Mouse (Mus musculus) G1E (cell line): ENCODE measurements around the gene Chst11. TPM values are rescaled to one million over a fixed set of nuclear protein-coding genes. Genes with fewer than 3 reads are reported as not detected.

ENCODE experiments used
- ATAC-seq: 2 replicates; pipeline ENCODE4 v1.8.0; 2016; ENCODE audit warnings: mild to moderate bottlenecking; ENCODE audit not compliant: insufficient number of reproducible peaks, poor library complexity, low FRiP score, severe bottlenecking; ENCODE audit errors: extremely low read depth
- DNase-seq: peaks from one replicate; pipeline ENCODE4 v3.0.0; 2012; ENCODE audit warnings: low spot score
- H3K27me3 ChIP-seq: 2 replicates; pipeline ENCODE4 v1.6.1; 2012; ENCODE audit warnings: mild to moderate bottlenecking, low read length, inconsistent platforms; ENCODE audit not compliant: insufficient read depth
- H3K36me3 ChIP-seq: replicated peaks from 2 replicates; pipeline ENCODE3; 2012; ENCODE audit warnings: mild to moderate bottlenecking, inconsistent platforms
- H3K4me1 ChIP-seq: 2 replicates; pipeline ENCODE4 v1.6.1; 2012; ENCODE audit warnings: low read depth, low read length, inconsistent platforms, mixed read lengths; ENCODE audit not compliant: insufficient read depth
- H3K4me3 ChIP-seq: 2 replicates; pipeline ENCODE4 v1.5.1; 2012; ENCODE audit warnings: low read depth, mild to moderate bottlenecking, inconsistent platforms, low read length, moderate library complexity, mixed read lengths
- H3K9me3 ChIP-seq: replicated peaks from 2 replicates; pipeline ENCODE4 v1.6.1; 2012; ENCODE audit warnings: inconsistent platforms
- CTCF ChIP-seq: IDR thresholded peaks from 2 replicates; pipeline ENCODE4 v1.5.1; 2012; ENCODE audit warnings: low read depth, low read length, inconsistent platforms, mixed read lengths
- GATA1 ChIP-seq: IDR thresholded peaks from 2 replicates; pipeline ENCODE4 v1.6.1; 2012; ENCODE audit warnings: borderline replicate concordance, low read length, inconsistent platforms, mixed read lengths
- GATA2 ChIP-seq: IDR thresholded peaks from 2 replicates; pipeline ENCODE4 v1.6.1; 2012; ENCODE audit warnings: low read depth, low read length, inconsistent platforms, borderline replicate concordance
- POLR2AphosphoS5 ChIP-seq: IDR thresholded peaks from 2 replicates; pipeline ENCODE4 v1.6.1; 2012; ENCODE audit warnings: low read depth, low read length, inconsistent platforms; ENCODE audit not compliant: insufficient replicate concordance
- TAL1 ChIP-seq: conservative IDR thresholded peaks from 2 replicates; pipeline ENCODE4 v1.6.1; 2012; ENCODE audit warnings: low read depth, low read length, inconsistent platforms, mixed read lengths
- polyA plus RNA-seq: library from polyadenylated mRNA; stranded (reverse); fragments of >175 nt; gene quantifications from 2 replicates; pipeline ENCODE4 v1.2.3, GENCODE M21; 2012
- total RNA-seq, 2 experiments: library from RNA; stranded (forward) in 1 of 2; stranded (reverse) in 1 of 2; fragments of 200-1000 nt in 1 of 2; fragments of >200 nt in 1 of 2; fragmentation: Nextera tagmentation in 1 of 2; gene quantifications; 2 replicates each; pipeline ENCODE4 v1.2.3; 2014 to 2017

Chst11 gene
- total and polyA plus RNA-seq, 3 experiments, result 15.6 to 44.6 (median 38.2) TPM

DNA sequence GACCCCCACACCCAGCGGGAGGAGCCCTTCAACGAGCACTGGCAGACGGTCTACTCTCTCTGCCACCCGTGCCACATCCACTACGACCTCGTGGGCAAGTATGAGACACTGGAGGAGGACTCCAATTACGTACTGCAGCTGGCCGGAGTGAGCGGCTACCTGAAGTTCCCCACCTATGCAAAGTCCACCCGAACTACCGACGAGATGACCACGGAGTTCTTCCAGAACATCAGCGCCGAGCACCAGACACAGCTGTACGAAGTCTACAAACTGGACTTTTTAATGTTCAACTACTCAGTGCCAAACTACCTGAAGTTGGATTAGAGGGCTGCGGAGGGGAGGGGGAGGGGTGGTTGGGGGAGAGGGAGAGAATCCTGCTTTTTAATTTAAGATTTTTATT is 206.2 kb downstream of the Chst11 start:
- TF ChIP-seq CTCF (no peak), POLR2AphosphoS5 (no peak), TAL1 (no peak), GATA1 (no peak), GATA2 (no peak)

DNA sequence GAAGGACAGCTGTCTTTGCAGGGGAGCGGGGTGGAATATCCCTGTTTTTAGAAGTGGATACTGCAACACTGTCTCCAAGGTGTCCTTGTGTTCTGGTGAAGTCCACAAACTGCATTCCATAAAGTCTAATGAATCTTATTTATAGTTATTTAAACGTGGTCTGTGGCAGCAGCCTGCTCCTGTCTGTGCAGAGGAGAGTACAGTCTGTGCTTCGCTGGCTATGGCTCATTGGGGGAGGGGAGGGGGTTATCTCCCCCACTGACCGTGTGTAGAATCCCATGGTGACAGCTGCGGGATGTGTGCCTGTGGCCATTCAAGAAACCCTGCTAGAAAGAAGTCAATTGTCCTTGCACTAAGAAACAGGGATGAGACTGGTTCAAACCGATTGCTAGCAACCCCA is 206.7 kb downstream of the Chst11 start:
- Histone ChIP-seq H3K27me3 (no peaks in the 10 kb centered on the region), H3K36me3 (peaks cover 72% of the 10 kb centered on the region), H3K4me3 (no peak overlapping the region), H3K4me1 (peaks cover 11% of the 10 kb centered on the region), H3K9me3 (no peaks in the 10 kb centered on the region)
- no peak for TF ChIP-seq TAL1
- TF ChIP-seq CTCF, result no peak
- no peak for TF ChIP-seq GATA2
- TF ChIP-seq POLR2AphosphoS5, result no peak
- DNase-seq (no peak), ATAC-seq (no peak)

More for the DNA sequence above, 206.2 kb downstream of the Chst11 start:
- DNase-seq (no peak), ATAC-seq (no peak)
- no peaks in the 10 kb centered on the region for H3K9me3 ChIP-seq
- no peak overlapping the region for H3K4me3 ChIP-seq
- no peaks in the 10 kb centered on the region for H3K27me3 ChIP-seq
- H3K4me1 ChIP-seq, result peaks cover 16% of the 10 kb centered on the region
- H3K36me3 ChIP-seq, result peaks cover 76% of the 10 kb centered on the region

DNA sequence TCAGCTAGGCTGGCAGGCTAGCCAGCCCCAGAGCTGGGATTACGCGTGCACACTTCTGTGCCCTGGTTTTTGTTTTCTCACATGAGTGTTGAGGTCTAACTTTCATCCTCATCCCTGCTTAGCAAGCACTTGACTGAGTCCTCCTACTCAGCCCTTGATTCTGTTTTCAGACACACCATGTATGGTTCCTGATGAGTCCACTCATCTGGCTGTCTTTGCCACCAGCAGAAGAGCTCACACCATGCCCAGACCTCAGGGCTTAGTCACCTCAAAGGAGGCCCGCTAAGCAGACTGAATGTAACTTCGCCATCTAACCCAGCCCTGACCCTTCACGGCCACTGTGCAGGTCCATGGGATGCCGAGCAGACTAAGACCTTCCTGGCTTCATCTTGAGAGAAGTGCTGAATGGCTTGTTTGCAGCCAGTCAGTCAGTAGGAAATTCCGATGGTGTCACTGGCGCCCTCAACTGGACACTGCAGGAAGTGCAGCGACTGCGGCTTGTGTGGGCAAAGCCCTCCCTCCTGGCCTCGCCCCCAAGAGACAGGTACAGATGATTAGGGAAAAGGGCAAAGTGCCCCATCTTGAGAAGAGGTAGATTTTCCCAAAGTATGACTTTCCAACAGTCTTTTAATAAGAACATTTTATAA is 212.5 kb downstream of the Chst11 start:
- peaks cover 12% of the 10 kb centered on the region for H3K27me3 ChIP-seq
- DNase-seq (peak; percentile 41), ATAC-seq (peak; percentile 25; the same call in 1 of the 2 replicates)
- H3K9me3 ChIP-seq, result no peaks in the 10 kb centered on the region
- H3K4me1 ChIP-seq, result peaks cover 25% of the 10 kb centered on the region
- H3K4me3 ChIP-seq, result no peak overlapping the region
- H3K36me3 ChIP-seq, result peaks cover 37% of the 10 kb centered on the region
- no peak for TF ChIP-seq GATA2
- peak; percentile 93 for TF ChIP-seq CTCF
- TF ChIP-seq POLR2AphosphoS5, result no peak

DNA sequence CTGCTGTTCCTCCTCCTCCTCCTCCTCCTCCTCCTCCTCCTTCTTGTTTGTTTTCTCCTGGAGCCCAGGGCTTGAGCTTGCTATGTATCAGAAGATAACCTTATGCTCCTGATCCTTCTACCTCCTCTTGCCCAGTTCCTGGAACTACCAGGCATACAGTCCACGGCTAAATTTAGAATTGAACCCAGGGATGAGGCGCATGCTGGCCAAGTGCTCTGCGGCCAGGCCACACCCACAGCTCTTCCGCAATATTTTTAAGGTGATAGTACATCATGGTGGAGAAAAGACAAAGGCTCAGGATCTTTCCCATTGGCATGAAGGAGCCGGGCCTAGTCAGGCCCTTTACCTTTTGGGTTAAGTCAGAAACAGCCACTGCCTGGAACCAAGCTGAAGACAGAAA is 213.4 kb downstream of the Chst11 start:
- Histone ChIP-seq H3K4me3 (no peak overlapping the region), H3K36me3 (peaks cover 30% of the 10 kb centered on the region), H3K4me1 (peaks cover 25% of the 10 kb centered on the region), H3K9me3 (no peaks in the 10 kb centered on the region), H3K27me3 (peaks cover 20% of the 10 kb centered on the region)
- DNase-seq, result no peak
- TF ChIP-seq POLR2AphosphoS5 (no peak), TAL1 (no peak), GATA2 (no peak), GATA1 (no peak), CTCF (no peak)
- ATAC-seq, result no peak

DNA sequence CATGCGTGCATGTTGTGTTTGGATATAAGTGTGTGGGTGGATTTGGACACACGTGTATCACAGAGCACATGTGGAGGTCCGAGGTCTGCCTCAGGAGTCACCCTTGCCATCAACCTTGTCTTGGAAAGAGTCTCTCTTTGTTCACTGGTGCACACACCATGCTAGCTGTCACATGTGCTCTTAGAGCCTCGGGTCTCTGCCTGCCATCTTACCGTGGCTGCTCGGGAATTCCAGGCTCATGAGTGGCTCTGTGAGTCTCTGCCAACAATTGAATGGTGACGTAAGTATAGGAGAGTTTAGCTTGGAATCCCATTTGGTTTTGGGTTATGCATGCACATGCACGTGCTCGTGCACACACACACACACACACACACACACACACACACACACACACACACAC is 214.0 kb downstream of the Chst11 start:
- TF ChIP-seq POLR2AphosphoS5, result no peak
- TF ChIP-seq GATA1, result no peak
- no peak for TF ChIP-seq GATA2
- no peak for TF ChIP-seq CTCF
- no peak for TF ChIP-seq TAL1
- H3K4me3 ChIP-seq, result no peak overlapping the region
- H3K4me1 ChIP-seq, result peaks cover 25% of the 10 kb centered on the region
- H3K36me3 ChIP-seq, result peaks cover 24% of the 10 kb centered on the region
- H3K27me3 ChIP-seq, result peaks cover 23% of the 10 kb centered on the region
- DNase-seq, result no peak
- no peak for ATAC-seq
- H3K9me3 ChIP-seq, result no peaks in the 10 kb centered on the region

DNA sequence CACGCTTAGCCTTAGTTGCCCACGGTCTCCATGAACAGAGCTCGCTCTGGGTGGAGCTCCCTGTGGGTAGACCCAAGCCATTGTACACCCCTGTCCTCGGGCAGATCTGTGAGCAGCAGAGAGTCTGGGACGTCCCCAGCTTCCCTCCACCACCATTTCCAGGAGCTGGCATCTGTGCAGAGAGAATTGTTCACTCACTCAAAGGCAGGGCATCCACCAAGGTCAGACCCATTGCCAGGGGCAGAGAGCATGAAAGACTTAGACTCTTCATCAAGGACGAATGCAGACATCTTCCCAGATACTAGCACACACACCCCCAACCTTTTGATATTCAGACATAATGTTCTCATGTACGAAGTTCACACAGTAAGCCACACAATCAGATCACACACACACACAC is 216.2 kb downstream of the Chst11 start:
- peaks cover 5% of the 10 kb centered on the region for H3K36me3 ChIP-seq
- H3K4me1 ChIP-seq, result peaks cover 21% of the 10 kb centered on the region
- H3K27me3 ChIP-seq, result peaks cover 33% of the 10 kb centered on the region
- ATAC-seq (no peak), DNase-seq (no peak)
- no peaks in the 10 kb centered on the region for H3K9me3 ChIP-seq
- TF ChIP-seq TAL1 (no peak), GATA2 (no peak), GATA1 (no peak), POLR2AphosphoS5 (no peak), CTCF (no peak)
- H3K4me3 ChIP-seq, result no peak overlapping the region
